ENCODE assay signal across 16 mouse cellular contexts in the genomic region with DNA sequence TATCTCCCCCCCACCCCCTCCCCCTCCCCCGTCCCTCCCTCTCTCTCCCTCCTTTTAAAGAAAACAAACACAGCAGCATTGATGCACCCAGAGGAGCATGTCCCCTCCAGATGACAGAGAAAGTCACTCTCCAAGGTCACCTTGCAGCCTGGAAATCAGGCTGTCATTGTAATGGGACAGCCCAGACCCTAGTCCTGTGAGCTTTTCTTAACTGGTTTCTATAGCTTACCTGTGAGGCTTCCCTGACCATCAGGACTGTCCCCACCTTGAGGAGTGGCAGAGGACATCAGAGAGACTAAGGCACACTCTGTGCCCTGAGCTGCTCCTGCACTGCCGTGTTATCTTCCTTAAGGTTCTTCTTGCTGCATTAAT.
DNase-seq lines count a peak whose midpoint lies in the region; ATAC-seq and TF ChIP-seq lines count a peak whose summit lies in the region.
"Had no signal": no experiment of that assay in that cellular context is flagged by ENCODE, and none has a peak within 500 bp of the region (broad histone marks: within the 10 kb centered on the region; RNA-seq: fewer than 3 reads in every experiment).

No protein-coding gene starts in this region.

- ATAC-seq in kidney, embryonic 14.5 days (ENCODE audit: low FRiP score, low TSS enrichment) = peak; percentile 36
- ATAC-seq in midbrain, embryonic 13.5 days = no peak
- ATAC-seq in midbrain, postnatal 0 days (ENCODE audit: low FRiP score) = no peak
- ATAC-seq in intestine, postnatal 0 days = peak; percentile 54
- peak; percentile 8; the same call in 1 of the 2 replicates for ATAC-seq in stomach, embryonic 14.5 days (ENCODE audit: insufficient number of reproducible peaks, insufficient read depth, low FRiP score, low read depth)
- ATAC-seq: midbrain, embryonic 15.5 days had no signal

- no peak for TF ChIP-seq CTCF in midbrain, postnatal 0 days (IDR thresholded peaks at IDR 0.05)
- no peak for TF ChIP-seq CTCF in intestine, postnatal 0 days (IDR thresholded peaks at IDR 0.05; ENCODE audit: low read depth)

- H3K9ac ChIP-seq in kidney, embryonic 14.5 days (ENCODE audit: low read depth, low read length) = no peak overlapping the region; the same call in 1 of the 2 replicates
- no peak overlapping the region for H3K9ac ChIP-seq in midbrain, embryonic 13.5 days (replicated peaks)
- no peak overlapping the region for H3K9ac ChIP-seq in midbrain, postnatal 0 days (replicated peaks; ENCODE audit: low read length, poor library complexity, severe bottlenecking)
- no peak overlapping the region for H3K9ac ChIP-seq in intestine, postnatal 0 days (ENCODE audit: low read depth, low read length)
- H3K9ac ChIP-seq in stomach, embryonic 14.5 days (replicated peaks; ENCODE audit: low read depth, low read length) = no peak overlapping the region
- H3K9ac ChIP-seq: embryonic facial prominence, embryonic 15.5 days; forebrain, embryonic 12.5 days; midbrain, embryonic 15.5 days had no signal

- H3K27me3 ChIP-seq in kidney, embryonic 14.5 days (ENCODE audit: control insufficient read depth, insufficient read depth, low read length) = no peaks in the 10 kb centered on the region
- H3K27me3 ChIP-seq in midbrain, embryonic 13.5 days = no peaks in the 10 kb centered on the region
- H3K27me3 ChIP-seq in midbrain, postnatal 0 days (ENCODE audit: insufficient read depth, low read length) = no peaks in the 10 kb centered on the region
- H3K27me3 ChIP-seq in intestine, postnatal 0 days (replicated peaks; ENCODE audit: control insufficient read depth, insufficient read depth, low read length) = no peaks in the 10 kb centered on the region
- H3K27me3 ChIP-seq in stomach, embryonic 14.5 days (ENCODE audit: control insufficient read depth, insufficient read depth, low read length) = no peaks in the 10 kb centered on the region
- H3K27me3 ChIP-seq: embryonic facial prominence, embryonic 15.5 days; forebrain, embryonic 12.5 days; midbrain, embryonic 15.5 days had no signal

- WGBS in kidney, embryonic 14.5 days = 25% methylated on average over 2 of the region's 2 CpGs
- WGBS in midbrain, embryonic 13.5 days = 58% methylated on average over 2 of the region's 2 CpGs
- 49% methylated on average over 2 of the region's 2 CpGs for WGBS in midbrain, postnatal 0 days
- 25% methylated on average over 2 of the region's 2 CpGs for WGBS in intestine, postnatal 0 days
- 35% methylated on average over 2 of the region's 2 CpGs for WGBS in stomach, embryonic 14.5 days

- H3K4me3 ChIP-seq in kidney, embryonic 14.5 days (ENCODE audit: low read length) = no peak overlapping the region
- no peak overlapping the region for H3K4me3 ChIP-seq in midbrain, embryonic 13.5 days (replicated peaks)
- H3K4me3 ChIP-seq in midbrain, postnatal 0 days (ENCODE audit: low read depth, low read length) = no peak overlapping the region
- no peak overlapping the region for H3K4me3 ChIP-seq in intestine, postnatal 0 days (ENCODE audit: low read depth, low read length)
- H3K4me3 ChIP-seq in stomach, embryonic 14.5 days (ENCODE audit: low read depth, low read length) = no peak overlapping the region
- H3K4me3 ChIP-seq: embryonic facial prominence, embryonic 15.5 days; forebrain, embryonic 12.5 days; heart, adult 2 months; hindbrain, embryonic 10.5 days; midbrain, embryonic 15.5 days had no signal

- no peak for DNase-seq in kidney, adult 9 months
- no peak for DNase-seq in midbrain, postnatal 0 days (ENCODE audit: low spot score)
- DNase-seq in right cerebral cortex, adult 2 months (ENCODE audit: low spot score in 2 of 2) = no peak
- DNase-seq in adrenal gland, adult 2 months = no peak
- DNase-seq: heart, adult 2 months; layer of hippocampus, postnatal 36 days; left cerebral cortex, postnatal 4 days; lung, postnatal 4 days had no signal

- peak overlapping the region; percentile 73 for H3K27ac ChIP-seq in kidney, embryonic 14.5 days (ENCODE audit: low read depth, low read length)
- H3K27ac ChIP-seq in midbrain, embryonic 13.5 days = 0 out of 2 replicates have a peak overlapping the region, but pooled peaks have one; percentile 7
- no peak overlapping the region for H3K27ac ChIP-seq in midbrain, postnatal 0 days (ENCODE audit: low read depth, low read length)
- H3K27ac ChIP-seq in intestine, postnatal 0 days (ENCODE audit: low read depth, low read length) = peak overlapping the region; percentile 79
- H3K27ac ChIP-seq in stomach, embryonic 14.5 days (ENCODE audit: low read length) = peak overlapping the region; percentile 75
- H3K27ac ChIP-seq: forebrain, embryonic 12.5 days; heart, adult 2 months; hindbrain, embryonic 10.5 days; midbrain, embryonic 15.5 days had no signal

- H3K36me3 ChIP-seq in kidney, embryonic 14.5 days (ENCODE audit: control insufficient read depth, insufficient read depth, low read length) = no peaks in the 10 kb centered on the region; the same call in 1 of the 2 replicates
- 0 out of 2 replicates have a peak, but pooled peaks cover 4% of the 10 kb centered on the region for H3K36me3 ChIP-seq in midbrain, embryonic 13.5 days
- H3K36me3 ChIP-seq in midbrain, postnatal 0 days (ENCODE audit: insufficient read depth, low read length) = no peaks in the 10 kb centered on the region
- no peaks in the 10 kb centered on the region for H3K36me3 ChIP-seq in intestine, postnatal 0 days (ENCODE audit: control insufficient read depth, insufficient read depth)
- no peaks in the 10 kb centered on the region for H3K36me3 ChIP-seq in stomach, embryonic 14.5 days (ENCODE audit: control insufficient read depth, insufficient read depth, low read length)
- H3K36me3 ChIP-seq: embryonic facial prominence, embryonic 15.5 days; forebrain, embryonic 12.5 days; midbrain, embryonic 15.5 days had no signal

- H3K4me1 ChIP-seq in kidney, embryonic 14.5 days (ENCODE audit: control insufficient read depth, insufficient read depth, low read length) = peaks cover 75% of the 10 kb centered on the region
- peaks cover 35% of the 10 kb centered on the region for H3K4me1 ChIP-seq in midbrain, embryonic 13.5 days (replicated peaks)
- peaks cover 8% of the 10 kb centered on the region; the same call in 1 of the 2 replicates for H3K4me1 ChIP-seq in midbrain, postnatal 0 days (ENCODE audit: insufficient read depth, low read length)
- peaks cover 13% of the 10 kb centered on the region for H3K4me1 ChIP-seq in intestine, postnatal 0 days (replicated peaks; ENCODE audit: control insufficient read depth, insufficient read depth, low read length)
- H3K4me1 ChIP-seq in stomach, embryonic 14.5 days (ENCODE audit: control insufficient read depth, insufficient read depth, low read length) = peaks cover 34% of the 10 kb centered on the region

- H3K9me3 ChIP-seq in kidney, embryonic 14.5 days (ENCODE audit: control insufficient read depth, low read length) = no peaks in the 10 kb centered on the region; the same call in 1 of the 2 replicates
- H3K9me3 ChIP-seq in midbrain, embryonic 13.5 days = peaks cover 3% of the 10 kb centered on the region; the same call in 1 of the 2 replicates
- no peaks in the 10 kb centered on the region for H3K9me3 ChIP-seq in midbrain, postnatal 0 days (ENCODE audit: low read length)
- H3K9me3 ChIP-seq in intestine, postnatal 0 days (ENCODE audit: control insufficient read depth) = no peaks in the 10 kb centered on the region
- H3K9me3 ChIP-seq in stomach, embryonic 14.5 days (ENCODE audit: control insufficient read depth, low read depth, low read length) = no peaks in the 10 kb centered on the region
- H3K9me3 ChIP-seq: embryonic facial prominence, embryonic 15.5 days; forebrain, embryonic 12.5 days; hindbrain, embryonic 10.5 days; midbrain, embryonic 15.5 days had no signal

- no peak overlapping the region for H3K4me2 ChIP-seq in kidney, embryonic 14.5 days (replicated peaks; ENCODE audit: low read depth, low read length)
- H3K4me2 ChIP-seq in midbrain, embryonic 13.5 days (replicated peaks) = no peak overlapping the region
- H3K4me2 ChIP-seq in midbrain, postnatal 0 days (ENCODE audit: low read depth, low read length, poor library complexity, severe bottlenecking) = no peak overlapping the region
- H3K4me2 ChIP-seq in intestine, postnatal 0 days (replicated peaks; ENCODE audit: low read depth) = no peak overlapping the region
- no peak overlapping the region for H3K4me2 ChIP-seq in stomach, embryonic 14.5 days (replicated peaks; ENCODE audit: low read depth, low read length)
- H3K4me2 ChIP-seq: embryonic facial prominence, embryonic 15.5 days; forebrain, embryonic 12.5 days; midbrain, embryonic 15.5 days had no signal

Comparison
In these comparisons a context has a peak if more than half of its experiments do, and no peak if none do; other contexts are left out.
1. ATAC-seq: peak in kidney, embryonic 14.5 days (single experiment), intestine, postnatal 0 days (single experiment) and stomach, embryonic 14.5 days (single experiment); none in midbrain, embryonic 13.5 days (single experiment) and midbrain, postnatal 0 days (single experiment).